Mouse (Mus musculus) lung, postnatal 36 days (tissue): ENCODE data around the gene Ush1c.
"Not testable (repeated sequence)": the region's sequence is repeated elsewhere in the genome, so short reads cannot be mapped to it uniquely, and the experiment has no call there.

Experiments
- DNase-seq: peaks from one replicate; pipeline ENCODE4 v3.0.0; 2022; ENCODE audit warnings: mixed read lengths

Ush1c gene

GRCm38 (mm10) chr7:46204046-46204471, 34.2 kb downstream of the Ush1c start:
- DNase-seq, result peak; percentile 39

- DNase-seq, result no peak
These were observed 36.7 kb downstream of the Ush1c start for GRCm38 (mm10) chr7:46201649-46202048.

GRCm38 (mm10) chr7:46200021-46200420, 38.3 kb downstream of the Ush1c start:
- DNase-seq, result no peak

GRCm38 (mm10) chr7:46195356-46195755, 42.9 kb downstream of the Ush1c start:
- no peak for DNase-seq

- no peak for DNase-seq
These were observed 54.1 kb downstream of the Ush1c start for GRCm38 (mm10) chr7:46184232-46184631.

- peak; percentile 60 for DNase-seq
These were observed 56.7 kb downstream of the Ush1c start for GRCm38 (mm10) chr7:46181590-46181989.

GRCm38 (mm10) chr7:46179431-46180275, 58.6 kb downstream of the Ush1c start, which contains the start of gene Abcc8:
Gene Abcc8, minus strand, starts transcription at chr7:46180033.
- no peak for DNase-seq

- not testable (repeated sequence) for DNase-seq
These were observed 69.3 kb downstream of the Ush1c start for GRCm38 (mm10) chr7:46168980-46169379.

GRCm38 (mm10) chr7:46168402-46168801, 69.9 kb downstream of the Ush1c start:
- DNase-seq, result peak; percentile 8

- DNase-seq, result no peak
These were observed 70.4 kb downstream of the Ush1c start for GRCm38 (mm10) chr7:46167901-46168300.

- no peak for DNase-seq
These were observed 72.4 kb downstream of the Ush1c start for GRCm38 (mm10) chr7:46165876-46166275.

- DNase-seq, result no peak
These were observed 75.6 kb downstream of the Ush1c start for GRCm38 (mm10) chr7:46162731-46163130.

- no peak for DNase-seq
These were observed 76.1 kb downstream of the Ush1c start for GRCm38 (mm10) chr7:46162132-46162727.

GRCm38 (mm10) chr7:46161615-46162014, 76.7 kb downstream of the Ush1c start:
- DNase-seq, result no peak

- no peak for DNase-seq
These were observed 80.6 kb downstream of the Ush1c start for GRCm38 (mm10) chr7:46157746-46158145.

GRCm38 (mm10) chr7:46154498-46155488, 83.5 kb downstream of the Ush1c start:
- no peak for DNase-seq

- no peak for DNase-seq
These were observed 85.4 kb downstream of the Ush1c start for GRCm38 (mm10) chr7:46152819-46153351.

- no peak for DNase-seq
These were observed 90.9 kb downstream of the Ush1c start for GRCm38 (mm10) chr7:46147417-46147816.

GRCm38 (mm10) chr7:46146675-46147308, 91.5 kb downstream of the Ush1c start:
- DNase-seq, result no peak
